Mouse (Mus musculus): ENCODE data around the gene Cyp2d22. TPM values are rescaled to one million over a fixed set of nuclear protein-coding genes. Genes with fewer than 3 reads are reported as not detected.
"Not testable (repeated sequence)": the region's sequence is repeated elsewhere in the genome, so short reads cannot be mapped to it uniquely, and the experiment has no call there.

Cyp2d22 gene
- total RNA-seq, 4 experiments from 2014 or later: 7.2 to 14.5 (median 11.5) TPM

DNA sequence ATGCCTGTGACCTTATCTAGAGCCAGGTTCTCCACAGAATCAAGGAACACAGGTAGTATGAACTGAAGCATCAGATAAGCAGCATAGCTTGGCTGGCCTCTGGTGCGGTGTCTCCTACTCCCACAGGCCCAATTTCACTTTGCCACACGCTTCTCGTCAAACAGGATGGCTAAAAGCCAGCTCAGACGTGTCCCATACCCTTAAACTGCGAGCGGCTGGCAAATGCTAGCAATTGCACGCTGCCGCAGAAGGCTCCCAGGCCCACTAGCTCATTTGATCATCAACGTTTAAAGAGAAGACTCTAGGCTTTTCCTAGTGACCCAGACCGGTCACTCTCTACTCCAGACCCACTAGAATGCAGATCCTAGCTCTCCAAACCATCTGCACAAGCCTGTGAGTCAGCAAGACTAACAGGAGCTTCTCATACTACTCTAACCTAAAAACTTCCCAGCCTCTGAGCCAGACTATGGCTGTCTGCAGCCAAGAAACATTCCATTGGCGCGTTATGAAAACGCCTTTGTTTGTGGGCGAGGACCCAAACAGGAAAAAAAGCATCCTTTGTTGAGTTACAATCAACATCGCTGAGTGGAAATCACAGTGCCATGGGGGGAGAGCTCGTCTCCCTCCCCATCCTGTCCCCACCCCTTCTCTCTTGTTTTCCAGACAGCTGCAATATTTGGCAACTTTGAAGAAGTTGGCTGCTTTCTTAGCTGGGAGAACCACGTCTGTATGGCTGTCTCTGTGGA, 3.5 kb downstream of the Cyp2d22 start:
- DNase-seq (ENCODE audit: low spot score in 2 of 2): peak; percentile 61 to 71

GRCm38 (mm10) chr15:82375855-82376254, 4.2 kb downstream of the Cyp2d22 start:
- no peak for DNase-seq (ENCODE audit: low spot score in 2 of 2)

- no peak for DNase-seq (ENCODE audit: low spot score in 2 of 2)
Observed at GRCm38 (mm10) chr15:82374437-82374836, 5.6 kb downstream of the Cyp2d22 start.

DNA sequence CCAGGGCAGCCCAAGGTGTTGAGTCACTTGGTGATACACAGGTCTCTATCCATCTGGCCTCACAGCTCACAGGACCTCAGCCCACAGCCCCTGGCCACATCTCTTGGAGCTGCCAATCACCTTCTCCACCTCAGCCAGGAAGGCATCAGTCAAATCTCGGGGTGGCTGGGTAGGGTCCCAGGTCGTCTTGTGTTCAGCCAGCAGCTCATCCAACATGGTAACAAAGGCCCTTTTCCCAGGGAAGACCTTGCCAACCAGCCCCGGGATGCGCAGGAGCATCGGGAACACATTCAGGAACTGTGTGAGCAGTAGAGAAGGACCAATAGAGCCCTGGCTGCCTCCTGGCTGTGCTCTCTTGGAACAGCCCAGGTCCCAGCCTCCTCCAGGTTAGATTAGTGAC, 7.1 kb downstream of the Cyp2d22 start:
- DNase-seq (ENCODE audit: low spot score in 2 of 2): no peak

DNA sequence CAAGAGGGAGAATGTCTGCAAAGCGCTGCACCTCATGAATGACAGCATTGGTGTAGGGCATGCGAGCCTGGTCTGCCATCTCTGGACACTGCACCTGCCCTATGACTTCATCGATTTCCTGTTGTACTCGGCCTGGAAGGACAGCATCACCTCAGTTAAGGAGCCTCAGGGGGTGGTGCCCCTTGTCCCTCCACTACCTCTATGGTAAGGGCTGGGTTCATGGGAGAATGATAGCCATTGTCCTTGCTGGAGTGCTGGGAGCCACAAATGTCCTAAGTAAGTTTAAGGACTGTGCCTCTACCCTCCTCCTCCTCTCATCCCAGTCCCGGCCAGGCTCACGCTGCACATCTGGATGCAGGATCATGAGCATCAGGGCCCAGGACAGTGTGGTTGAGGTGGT, 7.6 kb downstream of the Cyp2d22 start:
- no peak for DNase-seq (ENCODE audit: low spot score in 2 of 2)

DNA sequence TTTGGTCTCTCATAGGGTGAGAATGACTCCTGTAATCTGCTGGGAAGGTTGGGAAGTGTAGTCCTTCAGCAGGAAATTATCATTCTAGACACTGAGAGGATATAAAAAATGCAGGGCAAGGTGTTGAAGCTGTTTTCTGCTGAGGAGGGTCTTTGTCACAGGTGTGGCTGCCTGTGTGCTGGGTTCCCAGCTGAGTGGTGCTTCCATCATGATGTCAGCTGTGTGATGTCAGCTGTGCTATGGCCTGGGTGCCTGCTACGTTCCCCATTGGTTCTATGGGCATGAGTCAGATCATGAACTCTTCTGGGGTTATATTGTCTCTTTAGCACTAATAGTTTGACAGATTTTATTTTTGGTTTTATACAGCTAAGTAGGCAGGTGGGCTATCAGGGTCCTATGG, 11.2 kb downstream of the Cyp2d22 start:
- no peak for DNase-seq (ENCODE audit: low spot score in 2 of 2)

DNA sequence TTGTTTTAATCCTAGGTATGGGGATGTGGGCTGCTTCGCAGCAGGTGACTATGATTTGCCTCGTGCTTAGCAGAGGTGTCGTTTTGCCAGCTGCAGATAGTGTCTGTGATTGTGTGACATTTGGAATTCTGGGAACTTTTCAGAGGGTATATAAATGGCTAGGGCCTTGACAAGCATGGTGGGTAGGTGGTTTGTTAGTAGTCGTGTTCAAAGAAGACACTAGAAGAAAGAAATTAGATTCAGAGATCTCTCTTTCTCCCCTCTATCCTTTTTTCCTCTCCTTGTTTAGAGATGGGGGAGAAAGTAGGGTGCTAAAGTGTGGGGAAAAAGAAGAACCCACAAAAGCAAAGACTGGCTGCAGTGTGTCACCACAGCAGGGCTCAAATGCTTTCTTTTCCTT, 11.9 kb downstream of the Cyp2d22 start:
- DNase-seq (ENCODE audit: low spot score in 2 of 2): no peak

DNA sequence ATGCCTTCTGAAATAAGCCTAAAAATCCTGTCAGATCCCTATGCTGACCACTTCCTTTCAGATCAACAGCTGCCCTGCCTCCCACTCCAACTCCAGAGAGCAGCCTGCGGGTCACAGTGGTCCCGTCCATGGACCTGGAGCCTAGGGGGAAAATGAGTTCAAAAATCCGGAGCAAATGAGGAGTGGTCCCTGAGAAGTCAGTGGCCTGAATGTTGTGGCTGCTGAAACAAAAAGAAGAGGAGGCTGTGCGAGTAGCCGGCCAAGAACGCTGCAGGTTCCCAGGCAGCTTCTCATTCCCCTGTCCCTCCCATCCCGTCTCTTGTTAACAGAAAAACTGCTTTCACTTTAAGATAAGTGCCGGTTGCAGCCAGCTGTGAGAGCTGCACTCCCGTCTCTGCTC, 15.5 kb downstream of the Cyp2d22 start:
- DNase-seq (ENCODE audit: low spot score in 2 of 2): not testable (repeated sequence)

DNA sequence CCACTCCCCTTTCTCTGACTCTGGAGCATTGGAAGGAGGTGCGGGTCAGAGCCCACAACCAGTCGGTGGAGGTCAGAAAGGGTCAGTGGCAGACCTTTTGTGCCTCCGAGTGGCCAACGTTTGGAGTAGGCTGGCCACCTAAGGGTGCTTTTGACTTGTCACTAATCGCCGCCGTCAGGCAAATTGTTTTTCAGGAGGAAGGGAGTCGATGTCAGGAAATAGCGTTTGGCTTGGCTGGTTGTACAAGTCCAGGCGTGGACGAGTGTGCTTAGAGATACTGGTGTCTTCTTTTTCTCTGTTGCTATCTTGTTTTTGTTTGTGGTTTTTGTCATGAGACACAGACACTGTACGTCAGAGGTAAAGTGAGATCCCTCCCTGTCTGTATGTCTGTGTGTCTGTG, 16.3 kb downstream of the Cyp2d22 start:
- DNase-seq (ENCODE audit: low spot score in 2 of 2): not testable (repeated sequence)

GRCm38 (mm10) chr15:82362234-82362633, 17.8 kb downstream of the Cyp2d22 start:
- no peak for DNase-seq (ENCODE audit: low spot score in 2 of 2)

- peak; percentile 59 to 67 for DNase-seq (ENCODE audit: low spot score in 2 of 2)
Observed at GRCm38 (mm10) chr15:82361459-82362018, 18.5 kb downstream of the Cyp2d22 start.

DNA sequence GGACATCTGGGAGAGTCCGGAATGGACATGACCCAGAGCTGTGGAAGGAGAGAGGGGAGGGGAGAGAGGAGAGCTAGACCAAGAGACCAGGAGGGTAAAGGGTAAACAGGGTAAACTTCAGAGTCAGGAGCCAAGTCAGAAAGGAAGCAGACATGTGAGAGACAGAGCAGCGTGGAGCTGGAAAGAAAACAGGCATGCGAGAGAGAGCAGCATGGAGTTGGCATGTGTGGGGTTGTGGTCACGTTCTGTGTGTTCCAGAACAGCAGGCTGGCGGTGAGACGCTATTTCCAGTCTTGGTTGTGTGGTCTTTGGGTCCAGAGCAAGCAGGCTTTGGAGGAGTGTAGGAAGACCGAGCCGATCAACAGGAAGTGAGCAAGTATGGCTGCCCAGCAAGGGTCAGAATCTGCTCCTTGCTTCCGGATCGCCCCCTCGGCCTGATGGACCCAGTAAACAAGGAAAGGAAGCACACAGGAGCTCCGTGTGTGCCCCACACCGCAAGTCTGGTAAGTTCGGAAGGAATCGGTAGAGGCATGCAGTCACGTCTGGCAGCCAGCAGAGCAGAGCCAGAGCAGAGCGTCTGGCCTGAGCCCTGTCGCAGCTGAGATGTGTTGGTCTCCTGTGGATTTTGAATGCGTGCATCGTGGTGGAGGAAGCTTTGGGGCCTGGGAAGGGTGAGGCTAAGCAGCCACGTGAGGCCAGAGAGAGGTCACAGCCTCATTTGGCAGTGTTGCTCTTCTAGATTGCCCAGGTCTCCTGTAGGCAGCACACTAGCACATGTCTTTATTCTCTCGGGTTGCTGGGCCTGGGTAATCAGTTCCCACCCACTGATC, 21.4 kb downstream of the Cyp2d22 start:
- no peak for DNase-seq (ENCODE audit: low spot score in 2 of 2)

DNA sequence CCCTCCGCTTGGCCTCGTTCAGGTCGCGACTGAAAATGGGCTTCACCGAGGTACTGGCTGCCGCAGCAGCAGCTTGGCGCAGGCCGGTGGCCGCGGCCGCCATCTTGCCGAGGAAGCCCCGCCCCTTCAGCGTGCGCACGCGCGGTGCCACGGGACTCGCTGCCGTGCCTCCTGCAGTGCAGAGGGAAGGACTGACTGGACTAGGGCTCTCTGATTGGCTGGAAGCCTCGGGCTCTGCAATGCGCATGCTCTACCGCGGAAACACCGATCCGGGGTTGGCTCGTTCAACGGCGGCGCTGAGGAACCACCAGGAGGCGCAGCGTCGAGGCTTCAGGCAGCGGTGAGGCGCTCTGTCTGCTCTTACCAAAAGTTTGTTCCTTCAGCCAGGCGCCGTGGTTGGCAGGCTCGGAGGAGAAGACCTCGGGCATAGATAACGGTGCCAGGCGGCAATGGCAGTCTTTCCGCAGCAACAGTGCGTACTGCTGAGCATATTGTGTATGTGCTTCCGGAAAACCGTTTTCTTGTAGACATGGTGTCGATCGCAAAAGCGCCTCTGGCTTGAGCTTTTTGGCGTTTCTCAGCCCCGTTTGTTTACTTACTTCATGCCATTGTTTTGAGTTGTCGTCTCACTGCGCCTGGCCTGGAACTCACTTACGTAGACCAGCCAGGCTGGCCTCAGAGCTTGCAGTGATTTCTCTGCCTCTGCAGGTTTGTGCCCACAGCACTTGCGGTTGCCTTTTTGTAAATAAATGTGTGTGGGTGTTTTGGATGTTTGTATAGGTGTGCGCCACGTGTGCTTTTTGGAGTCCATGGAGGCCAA, 25.7 kb downstream of the Cyp2d22 start, which contains the start of gene Ndufa6:
Gene Ndufa6 (minus strand): TSS at position 197 of the 820 bp plus-strand sequence.
- peak; percentile 91 to 96 for DNase-seq (ENCODE audit: low spot score in 2 of 2)

GRCm38 (mm10) chr15:82353745-82354113, 26.3 kb downstream of the Cyp2d22 start:
- DNase-seq (ENCODE audit: low spot score in 2 of 2): no peak

- DNase-seq (ENCODE audit: low spot score in 2 of 2): no peak
Observed at GRCm38 (mm10) chr15:82353078-82353744, 26.8 kb downstream of the Cyp2d22 start.

- DNase-seq (ENCODE audit: low spot score in 2 of 2): no peak
Observed at GRCm38 (mm10) chr15:82351480-82351879, 28.6 kb downstream of the Cyp2d22 start.

GRCm38 (mm10) chr15:82350349-82350748, 29.7 kb downstream of the Cyp2d22 start:
- no peak for DNase-seq (ENCODE audit: low spot score in 2 of 2)

DNA sequence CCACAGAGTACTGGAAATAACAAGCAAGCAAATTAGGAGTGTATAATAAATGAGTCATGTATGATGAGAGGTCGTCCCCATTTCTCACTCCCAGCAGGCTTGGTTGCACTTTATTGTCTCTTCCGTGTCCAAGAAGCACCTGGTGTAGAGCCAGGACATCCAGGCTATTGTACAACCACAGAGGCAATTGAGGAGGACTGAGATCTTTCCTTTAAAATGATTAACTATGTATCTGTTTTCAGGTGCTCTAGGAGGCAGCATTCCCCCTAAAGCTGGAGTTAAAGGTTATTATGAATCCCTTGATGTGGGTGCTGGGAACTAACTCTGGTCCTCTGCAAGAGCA, 31.1 kb downstream of the Cyp2d22 start:
- no peak for DNase-seq (ENCODE audit: low spot score in 2 of 2)

- DNase-seq (ENCODE audit: low spot score in 2 of 2): no peak
Observed at GRCm38 (mm10) chr15:82348258-82348998, 31.6 kb downstream of the Cyp2d22 start.

- no peak for DNase-seq (ENCODE audit: low spot score in 2 of 2)
Observed at GRCm38 (mm10) chr15:82347852-82348251, 32.2 kb downstream of the Cyp2d22 start.
